Mouse (Mus musculus): Measurements from ENCODE around the gene Ppp1r26. TPM values are rescaled to one million over a fixed set of nuclear protein-coding genes. Genes with fewer than 3 reads are reported as not detected.

The Ppp1r26 gene
- total RNA-seq, 1 experiment from 2014 or later: not detected

DNA sequence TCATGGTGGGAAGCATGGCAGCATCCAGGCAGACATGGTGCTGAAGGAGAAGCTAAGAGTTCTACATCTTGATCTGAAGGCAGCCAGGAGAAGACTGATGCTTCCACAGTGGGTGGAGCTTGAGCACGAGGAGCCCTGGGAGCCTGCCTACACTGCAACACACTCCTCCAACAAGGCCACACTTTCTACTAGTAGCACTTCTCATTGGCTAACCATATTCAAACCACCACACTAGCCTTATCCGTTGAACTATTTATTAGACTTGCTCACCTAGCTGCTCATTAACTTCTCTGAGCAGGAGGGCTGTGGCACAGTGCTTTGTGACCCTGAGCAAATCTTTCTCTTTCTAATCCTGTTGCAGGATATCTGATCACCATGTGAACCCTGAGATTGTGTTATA, 37.3 kb downstream of the Ppp1r26 start:
- ATAC-seq (replicated peaks; ENCODE audit: insufficient number of reproducible peaks, low FRiP score, low TSS enrichment, poor library complexity, severe bottlenecking): no peak

DNA sequence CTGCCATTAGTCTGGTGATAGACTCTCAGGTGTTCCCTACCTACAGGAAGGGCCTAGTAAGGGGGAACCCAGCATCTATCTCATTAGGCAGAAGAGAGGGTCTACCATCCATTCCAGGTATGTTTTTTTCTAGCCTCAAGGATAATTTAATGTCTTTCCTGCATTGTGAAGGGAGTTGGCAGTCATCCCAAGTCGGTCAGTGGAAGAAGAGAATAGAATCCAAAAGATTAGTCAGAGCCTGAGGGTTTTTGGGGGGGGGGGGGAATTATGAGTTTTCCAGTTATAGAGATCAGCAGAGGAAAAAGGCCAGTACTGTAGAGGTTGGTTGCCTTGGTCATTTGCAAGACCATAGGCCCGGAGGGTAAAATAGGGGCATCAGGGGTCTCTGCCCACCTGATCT, 47.9 kb downstream of the Ppp1r26 start:
- ATAC-seq (replicated peaks; ENCODE audit: insufficient number of reproducible peaks, low FRiP score, low TSS enrichment, poor library complexity, severe bottlenecking): no peak

GRCm38 (mm10) chr2:28495207-28495756, 48.7 kb downstream of the Ppp1r26 start:
- peak; percentile 84 for ATAC-seq (replicated peaks; ENCODE audit: insufficient number of reproducible peaks, low FRiP score, low TSS enrichment, poor library complexity, severe bottlenecking)

GRCm38 (mm10) chr2:28495801-28496595, 49.4 kb downstream of the Ppp1r26 start:
- ATAC-seq (replicated peaks; ENCODE audit: insufficient number of reproducible peaks, low FRiP score, low TSS enrichment, poor library complexity, severe bottlenecking): no peak

DNA sequence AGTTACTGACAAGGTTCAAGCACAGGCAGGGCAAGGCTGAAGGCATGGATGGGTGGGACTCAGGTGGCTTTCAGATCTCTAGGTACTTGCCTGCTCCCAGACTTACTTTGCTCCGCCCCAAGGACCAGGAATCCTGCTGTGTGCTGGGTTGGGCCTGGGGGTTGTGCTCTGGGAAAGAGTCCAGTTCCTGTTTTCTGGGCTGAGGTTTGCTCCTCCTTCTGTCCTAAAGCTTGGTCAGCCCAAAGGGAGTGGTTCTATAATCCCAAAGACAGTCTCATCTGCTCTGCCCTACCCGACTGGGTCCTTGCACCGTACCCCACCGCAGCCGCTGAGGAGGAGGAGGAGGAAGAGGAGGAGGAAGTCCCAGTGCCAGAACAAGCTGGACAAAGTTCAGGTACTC, 50.1 kb downstream of the Ppp1r26 start, which contains the start of gene Gbgt1:
Gene Gbgt1, plus strand, starts transcription at position 221 of the 400 bp plus-strand sequence.
- ATAC-seq (replicated peaks; ENCODE audit: insufficient number of reproducible peaks, low FRiP score, low TSS enrichment, poor library complexity, severe bottlenecking): 0 out of 2 replicates have a peak, but pooled peaks have one; percentile 8

DNA sequence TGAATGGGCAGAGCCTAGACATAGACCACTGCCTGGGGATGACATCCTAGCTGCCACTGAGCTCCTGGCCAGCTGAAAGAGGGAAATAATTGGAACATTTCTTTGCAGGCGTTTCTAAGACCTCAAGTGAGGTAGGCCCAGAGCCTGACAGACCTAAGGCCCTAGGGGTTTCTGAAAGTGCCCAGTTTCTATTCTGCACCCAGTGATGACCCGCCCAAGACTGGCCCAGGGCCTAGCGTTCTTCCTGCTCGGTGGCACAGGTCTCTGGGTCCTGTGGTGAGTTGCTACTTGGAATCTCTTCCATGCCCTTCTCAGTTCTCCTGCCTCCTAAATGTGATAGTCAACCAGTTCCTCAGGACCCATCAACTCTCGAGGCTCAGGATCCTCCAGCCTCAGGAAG, 51.0 kb downstream of the Ppp1r26 start:
- ATAC-seq (replicated peaks; ENCODE audit: insufficient number of reproducible peaks, low FRiP score, low TSS enrichment, poor library complexity, severe bottlenecking): no peak

GRCm38 (mm10) chr2:28498431-28498830, 51.8 kb downstream of the Ppp1r26 start:
- no peak for ATAC-seq (replicated peaks; ENCODE audit: insufficient number of reproducible peaks, low FRiP score, low TSS enrichment, poor library complexity, severe bottlenecking)

- no peak for ATAC-seq (replicated peaks; ENCODE audit: insufficient number of reproducible peaks, low FRiP score, low TSS enrichment, poor library complexity, severe bottlenecking)
These were observed 56.4 kb downstream of the Ppp1r26 start for GRCm38 (mm10) chr2:28502987-28503386.

DNA sequence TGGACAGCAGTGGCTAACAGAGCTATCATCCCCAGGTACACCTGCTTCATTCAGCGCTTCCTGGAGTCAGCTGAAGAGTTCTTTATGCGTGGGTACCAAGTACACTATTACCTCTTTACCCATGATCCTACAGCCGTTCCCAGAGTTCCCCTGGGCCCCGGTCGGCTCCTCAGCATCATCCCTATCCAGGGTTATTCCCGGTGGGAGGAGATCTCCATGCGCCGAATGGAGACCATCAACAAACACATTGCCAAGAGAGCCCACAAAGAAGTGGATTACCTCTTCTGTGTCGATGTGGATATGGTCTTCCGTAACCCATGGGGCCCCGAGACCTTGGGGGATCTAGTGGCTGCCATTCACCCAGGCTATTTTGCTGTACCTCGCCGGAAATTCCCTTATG, 58.1 kb downstream of the Ppp1r26 start:
- no peak for ATAC-seq (replicated peaks; ENCODE audit: insufficient number of reproducible peaks, low FRiP score, low TSS enrichment, poor library complexity, severe bottlenecking)

Other genes starting within 250 kb of the Ppp1r26 start
- gene 1700007K13Rik, start 19.5 kb downstream of the Ppp1r26 start, total RNA-seq (2017): not detected in 3 replicates
- gene Mrps2, start 21.3 kb downstream of the Ppp1r26 start, total RNA-seq (2017): 6.6 to 12.3 TPM (median 7.7 TPM) in 3 replicates
- gene Gbgt1, start 50.1 kb downstream of the Ppp1r26 start, total RNA-seq (2017): 0.76 to 1.8 TPM in 2 of 3 replicates, not detected in the other
- not detected in 3 replicates for gene Gm10134, start 59.3 kb downstream of the Ppp1r26 start, total RNA-seq (2017)
- gene Ralgds, start 66.3 kb downstream of the Ppp1r26 start, total RNA-seq (2017): 3.5 to 14.6 TPM (median 9.2 TPM) in 3 replicates
- not detected in 3 replicates for gene Cel, start 116.6 kb downstream of the Ppp1r26 start, total RNA-seq (2017)
- 5.6 to 17.7 TPM (median 9.1 TPM) in 3 replicates for gene Gtf3c5, start 137.0 kb downstream of the Ppp1r26 start, total RNA-seq (2017)
- 1.6 to 8.2 TPM (median 4.6 TPM) in 3 replicates for gene Gfi1b, start 175.2 kb downstream of the Ppp1r26 start, total RNA-seq (2017)
- 14.2 to 29.8 TPM (median 24.7 TPM) in 3 replicates for gene Tsc1, start 194.4 kb downstream of the Ppp1r26 start, total RNA-seq (2017)